Mouse (Mus musculus) small intestine, adult 2 months (tissue): ENCODE data around the gene Hsd17b3.

ENCODE experiments used
- CTCF ChIP-seq: fragments of 200-500 bp; IDR thresholded peaks from 2 replicates; pipeline ENCODE4 v1.5.1; 2012; ENCODE audit warnings: low read depth, mild to moderate bottlenecking, control low read depth, inconsistent platforms, low read length, moderate library complexity, mixed read lengths; ENCODE audit not compliant: insufficient replicate concordance, insufficient read length; ENCODE audit errors: extremely low read depth
- POLR2A ChIP-seq: fragments of 200-500 bp; IDR thresholded peaks from 2 replicates; pipeline ENCODE4 v1.6.1; 2012; ENCODE audit warnings: low read depth, mild to moderate bottlenecking, control low read depth, inconsistent platforms, low read length, moderate library complexity

- TF ChIP-seq CTCF (no peak), POLR2A (no peak)
Measured at GRCm38 (mm10) chr13:64090278-64090677, 1.2 kb upstream of the Hsd17b3 start.
